Mouse (Mus musculus) embryo, embryonic 10 days (tissue): ENCODE results near the gene Aqp5.
A peak's percentile ranks its signal among the peaks of the same experiment; 100 is the strongest.

Source experiments
- DNase-seq: peaks from one replicate; pipeline ENCODE4 v3.0.0-alpha.2; 2015; ENCODE audit warnings: low spot score

The Aqp5 gene

GRCm38 (mm10) chr15:99596056-99596687 lies 5.6 kb downstream of the Aqp5 start:
- DNase-seq: peak; percentile 94

DNA sequence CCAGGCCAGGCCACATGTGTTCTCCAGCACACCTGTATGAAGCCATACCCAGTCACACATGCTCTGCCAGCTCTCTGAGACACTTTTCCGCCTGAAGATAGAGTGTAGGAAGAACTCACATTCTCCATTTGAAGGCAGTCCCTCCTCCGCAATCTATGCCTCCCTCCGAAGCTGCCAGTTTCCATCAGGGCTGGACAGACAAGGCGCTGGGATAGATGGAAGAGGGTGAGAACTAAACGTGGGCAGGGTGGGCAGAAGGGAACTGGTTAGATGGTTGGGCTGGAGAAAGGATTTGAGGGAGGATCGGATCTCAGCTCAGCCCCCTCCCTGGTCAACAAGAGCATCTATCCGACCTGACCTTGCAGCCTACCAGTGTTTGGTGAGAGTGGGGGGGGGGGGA lies 6.3 kb downstream of the Aqp5 start:
- DNase-seq: no peak

DNA sequence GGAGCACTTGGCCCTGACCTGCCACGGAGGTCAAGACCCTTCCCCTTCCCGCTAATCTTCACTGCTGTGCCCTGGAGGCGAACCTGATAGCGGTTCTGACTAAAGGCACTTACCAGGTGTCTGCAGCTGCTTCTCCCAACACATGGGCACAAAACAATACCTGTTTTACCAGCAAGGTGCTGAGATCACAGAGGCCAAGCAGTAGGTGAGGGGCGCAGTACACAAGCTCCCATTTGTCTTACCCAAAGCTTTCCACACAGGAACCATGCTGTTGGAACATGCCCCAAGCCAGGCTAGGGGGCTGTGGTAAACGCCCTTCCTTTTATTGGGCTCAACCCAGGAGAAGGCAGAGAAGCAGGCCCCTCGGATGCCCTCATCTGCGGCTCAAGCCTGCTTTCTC lies 7.0 kb downstream of the Aqp5 start:
- DNase-seq: no peak

- no peak for DNase-seq
Observed at GRCm38 (mm10) chr15:99599245-99600070, 8.9 kb downstream of the Aqp5 start.

- DNase-seq: no peak
Observed at GRCm38 (mm10) chr15:99600986-99601822, 10.6 kb downstream of the Aqp5 start, which contains the start of gene Aqp6. Gene Aqp6, plus strand, starts transcription at chr15:99601400.

GRCm38 (mm10) chr15:99601823-99602120 lies 11.2 kb downstream of the Aqp5 start:
- DNase-seq: no peak

- DNase-seq: no peak
Observed at GRCm38 (mm10) chr15:99602206-99602820, 11.7 kb downstream of the Aqp5 start.

DNA sequence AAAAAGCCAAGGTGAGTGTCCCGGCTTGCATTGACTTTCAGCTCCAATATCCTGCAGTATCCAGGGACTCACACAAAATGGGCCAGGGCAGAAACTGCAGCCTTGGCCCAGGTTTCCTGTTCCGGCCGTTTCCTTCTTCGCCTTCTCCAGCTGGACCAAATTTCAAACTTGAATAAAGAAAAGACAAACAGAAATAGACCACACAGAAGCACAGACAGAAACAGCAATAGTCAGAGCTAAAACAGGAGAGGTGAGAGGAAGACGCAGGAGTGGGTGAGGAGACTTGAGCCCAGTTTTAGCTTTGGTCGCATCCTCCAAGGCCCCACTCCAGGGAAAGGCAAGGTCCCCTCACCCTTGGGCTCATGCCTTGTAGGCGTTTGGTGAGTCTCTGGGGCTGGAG lies 12.6 kb downstream of the Aqp5 start:
- no peak for DNase-seq

DNA sequence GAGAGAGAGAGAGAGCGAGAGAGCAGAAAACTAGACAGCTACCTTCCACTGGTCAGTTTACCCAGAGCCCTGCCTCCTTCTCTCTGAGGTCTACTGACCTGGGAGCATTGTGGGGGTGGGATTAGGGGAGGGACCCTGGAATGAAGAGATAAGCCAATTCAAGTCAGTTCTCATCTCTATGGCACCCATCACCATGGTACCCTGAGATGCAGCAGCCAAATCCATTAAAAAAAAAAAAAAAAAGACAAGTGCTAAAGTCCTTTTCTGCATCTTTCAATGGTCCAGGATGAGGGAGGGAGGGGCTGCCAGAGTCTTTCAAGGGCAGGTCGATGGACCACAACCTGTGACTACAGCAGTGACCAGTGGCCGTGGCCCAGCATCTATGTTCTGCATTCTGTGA lies 15.0 kb downstream of the Aqp5 start:
- no peak for DNase-seq

- DNase-seq: no peak
Observed at GRCm38 (mm10) chr15:99606515-99606914, 15.9 kb downstream of the Aqp5 start.

DNA sequence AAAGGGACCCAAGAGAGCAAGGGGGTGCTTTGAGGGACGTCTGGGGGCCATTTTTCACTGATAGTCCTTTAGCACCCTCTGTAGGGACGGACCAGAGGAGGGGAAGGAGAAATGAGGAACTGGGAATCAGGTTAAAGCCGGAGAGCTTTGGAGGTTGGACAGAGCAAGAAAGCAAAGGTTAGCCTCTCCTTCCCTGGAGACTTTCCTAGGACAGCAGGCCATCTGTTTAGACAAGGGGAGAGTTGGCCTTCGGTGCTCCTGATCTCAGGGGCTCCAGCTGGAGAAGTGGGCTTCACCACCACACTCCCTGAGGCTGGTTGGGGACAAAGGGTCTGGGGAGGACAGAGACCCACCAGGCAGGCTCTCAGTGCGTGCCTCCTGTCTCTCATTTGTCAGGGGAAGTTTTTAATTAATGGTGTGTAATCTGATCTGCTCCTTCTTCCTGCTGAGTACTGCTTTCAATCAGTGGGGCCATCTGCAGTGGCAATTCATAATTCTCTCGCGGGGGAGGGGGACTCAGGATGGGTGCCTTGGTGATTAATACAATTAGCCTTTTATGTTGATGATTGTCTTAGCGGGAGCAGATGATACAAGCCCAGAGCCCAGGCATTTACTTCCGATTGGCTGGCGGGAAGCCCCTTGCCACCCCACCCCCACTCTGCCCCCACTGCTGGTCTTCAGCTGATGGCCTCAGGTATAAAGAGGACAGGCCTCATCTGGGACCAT lies 17.0 kb downstream of the Aqp5 start:
- peak; percentile 66 for DNase-seq

- DNase-seq: no peak
Observed at GRCm38 (mm10) chr15:99608382-99609125, 18.0 kb downstream of the Aqp5 start.

DNA sequence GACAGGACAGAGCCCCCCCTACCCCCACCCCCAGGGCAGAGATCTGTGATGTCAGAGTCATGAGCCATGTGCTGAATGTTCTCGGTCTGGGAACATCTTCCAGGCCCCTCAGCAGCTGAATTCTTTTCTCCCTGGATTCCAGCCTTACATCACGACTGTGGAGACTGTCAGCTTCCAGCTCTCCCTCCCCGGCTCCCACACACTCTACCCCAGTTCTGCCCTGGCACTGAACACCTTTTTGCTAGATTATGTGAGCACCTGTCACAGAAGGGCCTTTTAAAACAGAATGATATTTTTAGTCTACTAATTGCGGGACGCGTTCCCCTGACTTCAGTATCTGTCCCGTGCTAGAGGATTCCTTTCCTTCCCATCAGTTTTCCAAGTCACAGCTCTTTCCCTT lies 21.0 kb downstream of the Aqp5 start:
- no peak for DNase-seq

DNA sequence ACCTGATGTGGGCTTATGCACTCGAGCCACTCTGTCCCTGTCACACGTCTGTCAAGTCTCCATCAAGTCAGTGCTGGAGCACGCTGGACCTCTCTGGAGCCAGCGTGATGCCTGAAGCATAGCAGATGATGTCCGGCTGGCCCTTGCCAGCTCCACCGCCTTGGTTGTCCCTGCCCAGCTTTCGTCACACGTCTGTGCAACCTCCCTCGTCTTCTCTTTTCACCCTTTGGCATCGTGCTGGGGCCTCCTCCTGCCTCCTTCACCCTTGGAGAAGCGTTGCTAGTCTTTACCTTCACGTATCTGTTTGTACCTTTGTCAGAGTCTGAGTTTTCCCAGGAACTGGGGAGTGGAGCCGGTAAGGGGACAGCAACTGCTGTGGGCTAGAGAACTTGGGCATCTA lies 23.7 kb downstream of the Aqp5 start:
- DNase-seq: no peak

DNA sequence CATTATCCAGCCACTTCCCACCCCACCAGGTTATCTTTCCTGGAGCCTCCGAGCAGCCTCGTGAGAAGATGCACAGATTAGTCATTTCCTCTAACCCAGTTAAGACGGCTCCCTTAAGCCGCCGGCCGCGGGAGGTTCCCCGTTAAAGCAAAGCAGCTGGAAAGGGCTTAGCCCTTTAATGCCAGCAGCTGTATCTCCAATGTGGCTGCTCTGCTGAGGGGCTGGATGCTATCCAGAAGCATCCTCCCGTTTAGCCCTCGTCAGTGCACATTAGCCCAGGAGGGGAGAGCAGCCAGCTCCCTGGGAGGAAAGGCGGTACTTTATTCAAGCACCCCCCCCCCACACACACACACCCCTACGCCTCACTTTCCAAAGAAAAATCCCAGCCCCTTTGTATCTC lies 24.2 kb downstream of the Aqp5 start:
- DNase-seq: peak; percentile 44

DNA sequence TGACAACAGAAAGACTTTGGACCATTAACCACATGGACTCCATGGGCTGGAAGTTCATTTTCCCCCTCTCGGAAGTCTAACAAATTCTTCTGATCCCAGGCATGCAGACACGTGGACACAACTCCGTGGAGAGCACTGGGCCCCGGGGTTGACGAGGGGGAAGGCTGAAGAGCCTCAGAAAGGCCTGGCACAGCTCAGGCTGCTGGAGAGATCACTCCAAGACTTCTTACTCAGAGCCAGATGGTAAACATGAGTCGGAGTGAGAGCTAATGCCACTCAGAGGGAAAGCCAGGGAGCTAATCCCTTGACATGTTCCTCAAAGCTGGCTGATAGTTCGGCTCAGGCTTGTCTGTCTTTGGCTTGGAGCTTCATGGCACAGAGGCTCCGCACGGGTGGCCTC lies 24.7 kb downstream of the Aqp5 start:
- DNase-seq: no peak

GRCm38 (mm10) chr15:99618595-99618994 lies 28.0 kb downstream of the Aqp5 start:
- no peak for DNase-seq

DNA sequence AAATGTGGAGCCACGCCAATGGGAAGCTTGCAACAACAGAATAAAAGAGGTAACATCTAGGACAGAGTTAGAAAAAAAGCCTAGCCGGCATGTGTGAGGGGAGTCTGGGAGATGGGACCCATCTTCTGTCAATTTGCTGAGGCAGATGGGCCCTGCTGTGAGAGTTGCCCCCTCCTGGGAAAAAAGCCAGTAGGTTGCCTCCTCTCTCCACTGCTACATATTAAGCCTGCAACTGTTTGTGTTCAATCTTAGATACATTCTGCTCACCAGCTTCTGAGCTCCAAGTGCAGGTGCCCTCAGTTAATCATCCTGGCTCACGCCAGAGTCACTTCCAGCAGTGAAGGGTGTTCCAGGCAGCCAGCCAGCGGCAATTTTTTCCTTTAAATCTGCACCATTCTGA lies 29.2 kb downstream of the Aqp5 start:
- no peak for DNase-seq

DNA sequence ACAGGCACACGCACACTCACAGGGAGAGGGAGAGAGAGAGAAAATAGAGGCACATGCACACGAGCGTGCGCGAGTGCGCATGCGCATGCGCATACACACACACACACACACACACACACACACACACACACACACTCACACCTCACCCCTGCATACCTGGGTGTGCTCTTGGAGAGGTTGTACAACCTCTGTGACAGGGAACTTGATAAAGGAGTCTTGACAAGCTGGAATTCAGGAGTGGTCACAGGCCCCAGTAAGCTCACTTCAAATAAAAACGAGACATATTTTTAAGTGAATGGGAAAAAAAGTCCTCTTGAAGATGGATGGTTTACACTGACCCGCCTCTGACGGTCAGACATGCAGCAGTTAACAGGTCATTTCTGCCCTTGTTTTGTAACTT lies 31.5 kb downstream of the Aqp5 start:
- DNase-seq: no peak

- DNase-seq: peak; percentile 52
Observed at GRCm38 (mm10) chr15:99631618-99632017, 41.0 kb downstream of the Aqp5 start.

DNA sequence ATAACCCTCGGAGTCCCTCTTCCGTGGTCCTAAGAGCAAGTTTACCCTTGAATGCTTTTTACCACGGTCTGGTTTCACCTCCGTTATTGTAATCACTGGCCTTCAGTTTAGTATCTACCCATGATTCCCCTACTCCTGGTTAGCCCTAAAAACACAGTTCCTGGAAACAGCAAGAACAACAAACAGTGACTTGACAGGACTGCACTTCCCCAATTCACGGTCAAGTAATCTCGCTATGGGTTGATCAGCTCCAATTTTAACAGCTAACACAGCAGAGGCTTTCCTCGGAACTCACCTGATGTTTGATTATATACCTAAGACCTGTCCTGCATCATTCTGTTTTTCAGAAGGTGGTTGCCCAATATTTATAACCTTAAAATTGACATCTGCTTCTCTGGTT lies 44.1 kb downstream of the Aqp5 start:
- no peak for DNase-seq
